Mouse (Mus musculus) embryonic facial prominence, embryonic 15.5 days (tissue): ENCODE measurements around the gene Gnaz. TPM values are rescaled to one million over a fixed set of nuclear protein-coding genes. Genes with fewer than 3 reads are reported as not detected.

Experiments used
- ATAC-seq: fragments of 200-750 bp; cut with Nextera tagmentation; 2 replicates; pipeline ENCODE4 v1.8.0; 2017; ENCODE audit warnings: low read depth, moderate TSS enrichment; ENCODE audit not compliant: insufficient number of reproducible peaks, low FRiP score, low TSS enrichment
- H3K27ac ChIP-seq: fragments of 300-500 bp; sonication (generic); replicated peaks from 2 replicates; pipeline ENCODE4 v1.5.1; 2015; ENCODE audit warnings: mild to moderate bottlenecking, inconsistent platforms
- H3K27me3 ChIP-seq: fragments of 300-500 bp; sonication (generic); 2 replicates; pipeline ENCODE4 v1.6.1; 2015; ENCODE audit warnings: inconsistent platforms
- H3K36me3 ChIP-seq: fragments of 300-500 bp; sonication (generic); 2 replicates; pipeline ENCODE4 v1.6.1; 2015; ENCODE audit warnings: mild to moderate bottlenecking, inconsistent platforms
- H3K4me1 ChIP-seq: fragments of 300-500 bp; sonication (generic); 2 replicates; pipeline ENCODE4 v1.6.1; 2015; ENCODE audit warnings: inconsistent platforms
- H3K4me2 ChIP-seq: fragments of 300-500 bp; sonication (generic); replicated peaks from 2 replicates; pipeline ENCODE4 v1.6.1; 2015; ENCODE audit warnings: mild to moderate bottlenecking, inconsistent platforms
- H3K4me3 ChIP-seq: fragments of 300-500 bp; sonication (generic); replicated peaks from 2 replicates; pipeline ENCODE4 v1.5.1; 2015; ENCODE audit warnings: mild to moderate bottlenecking, inconsistent platforms
- H3K9ac ChIP-seq: fragments of 300-500 bp; sonication (generic); 2 replicates; pipeline ENCODE4 v1.6.1; 2015; ENCODE audit warnings: inconsistent platforms
- H3K9me3 ChIP-seq: fragments of 300-500 bp; sonication (generic); replicated peaks from 2 replicates; pipeline ENCODE4 v1.6.1; 2016; ENCODE audit warnings: inconsistent platforms
- WGBS: fragments of 180-500 bp; shearing (Covaris S2); methylation state at CpG from one replicate; pipeline ENCODE4 v1.1.7; 2015; 5-methylcytosine and 5-hydroxymethylcytosine counted together
- polyA plus RNA-seq: library from polyadenylated mRNA; unstranded; fragments of >200 nt; fragmentation: Nextera tagmentation; extraction: Ambion mirVana; gene quantifications from 2 replicates; pipeline ENCODE4 v1.2.1, GENCODE M21; 2015

Gnaz gene
- polyA plus RNA-seq, 1 experiment from 2014 or later = 5.8 TPM

GRCm38 (mm10) chr10:74932487-74932886, 34.5 kb upstream of the Gnaz start:
- H3K4me1 ChIP-seq = no peaks in the 10 kb centered on the region
- no peak overlapping the region for H3K4me2 ChIP-seq
- ATAC-seq = no peak
- no peaks in the 10 kb centered on the region for H3K9me3 ChIP-seq
- H3K36me3 ChIP-seq = no peaks in the 10 kb centered on the region
- H3K4me3 ChIP-seq = no peak overlapping the region
- no peak overlapping the region for H3K27ac ChIP-seq
- H3K27me3 ChIP-seq = no peaks in the 10 kb centered on the region
- no peak overlapping the region for H3K9ac ChIP-seq
- 78% methylated on average over 6 of the region's 6 CpGs for whole genome bisulfite sequencing

GRCm38 (mm10) chr10:74933548-74934190, 33.3 kb upstream of the Gnaz start:
- H3K27ac ChIP-seq = no peak overlapping the region
- H3K4me3 ChIP-seq = no peak overlapping the region
- H3K36me3 ChIP-seq = no peaks in the 10 kb centered on the region
- no peak for ATAC-seq
- no peaks in the 10 kb centered on the region for H3K9me3 ChIP-seq
- no peaks in the 10 kb centered on the region for H3K27me3 ChIP-seq
- 80% methylated on average over 19 of the region's 19 CpGs for WGBS
- no peak overlapping the region for H3K4me2 ChIP-seq
- H3K4me1 ChIP-seq = no peaks in the 10 kb centered on the region
- H3K9ac ChIP-seq = no peak overlapping the region

DNA sequence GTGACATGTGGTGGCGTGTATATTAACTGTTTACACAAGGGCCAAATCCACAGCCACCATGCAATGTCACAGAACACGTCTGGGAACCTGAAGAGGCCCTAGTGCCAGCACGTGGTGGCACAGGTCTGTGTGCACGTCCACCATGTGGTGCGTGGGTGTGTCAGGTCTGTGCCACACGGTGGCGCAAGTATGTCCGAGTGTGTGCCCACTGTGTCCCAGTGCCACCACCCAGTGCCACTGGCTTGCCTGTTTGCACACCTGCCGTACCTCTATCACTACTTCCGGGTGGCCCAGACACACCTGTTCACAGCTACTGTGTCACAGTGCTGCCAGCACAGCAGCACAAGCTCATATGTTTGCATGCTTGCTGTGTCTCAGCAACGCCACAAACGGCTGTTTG, 32.5 kb upstream of the Gnaz start:
- no peak for ATAC-seq
- WGBS = 71% methylated on average over 12 of the region's 12 CpGs
- no peak overlapping the region for H3K4me2 ChIP-seq
- H3K27ac ChIP-seq = no peak overlapping the region
- H3K36me3 ChIP-seq = no peaks in the 10 kb centered on the region
- H3K4me3 ChIP-seq = no peak overlapping the region
- no peaks in the 10 kb centered on the region for H3K9me3 ChIP-seq
- no peak overlapping the region for H3K9ac ChIP-seq
- no peaks in the 10 kb centered on the region for H3K27me3 ChIP-seq
- H3K4me1 ChIP-seq = no peaks in the 10 kb centered on the region

DNA sequence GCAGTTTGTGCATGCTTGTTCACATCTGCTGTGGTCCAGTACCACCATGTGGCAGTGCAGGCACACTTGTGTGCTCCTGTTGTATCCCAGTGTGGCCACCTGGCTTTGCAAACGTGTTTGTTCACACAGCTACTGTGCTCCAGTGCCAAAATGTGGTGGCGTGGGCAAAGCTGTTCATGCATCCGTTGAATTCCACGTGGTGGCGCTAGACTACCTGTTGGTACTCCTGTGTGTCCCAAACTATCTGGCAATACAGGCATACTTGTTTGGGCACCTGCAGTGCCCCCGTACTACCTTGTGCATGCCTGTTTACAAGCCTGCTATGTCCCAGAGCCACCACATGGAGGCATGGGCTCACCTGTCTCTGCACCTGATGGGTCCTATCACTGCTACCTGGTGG, 32.0 kb upstream of the Gnaz start:
- WGBS = 30% methylated on average over 6 of the region's 6 CpGs
- Histone ChIP-seq H3K4me1 (no peaks in the 10 kb centered on the region), H3K27ac (no peak overlapping the region), H3K4me2 (no peak overlapping the region), H3K36me3 (no peaks in the 10 kb centered on the region), H3K9me3 (no peaks in the 10 kb centered on the region), H3K4me3 (no peak overlapping the region), H3K27me3 (no peaks in the 10 kb centered on the region), H3K9ac (no peak overlapping the region)
- ATAC-seq = no peak

DNA sequence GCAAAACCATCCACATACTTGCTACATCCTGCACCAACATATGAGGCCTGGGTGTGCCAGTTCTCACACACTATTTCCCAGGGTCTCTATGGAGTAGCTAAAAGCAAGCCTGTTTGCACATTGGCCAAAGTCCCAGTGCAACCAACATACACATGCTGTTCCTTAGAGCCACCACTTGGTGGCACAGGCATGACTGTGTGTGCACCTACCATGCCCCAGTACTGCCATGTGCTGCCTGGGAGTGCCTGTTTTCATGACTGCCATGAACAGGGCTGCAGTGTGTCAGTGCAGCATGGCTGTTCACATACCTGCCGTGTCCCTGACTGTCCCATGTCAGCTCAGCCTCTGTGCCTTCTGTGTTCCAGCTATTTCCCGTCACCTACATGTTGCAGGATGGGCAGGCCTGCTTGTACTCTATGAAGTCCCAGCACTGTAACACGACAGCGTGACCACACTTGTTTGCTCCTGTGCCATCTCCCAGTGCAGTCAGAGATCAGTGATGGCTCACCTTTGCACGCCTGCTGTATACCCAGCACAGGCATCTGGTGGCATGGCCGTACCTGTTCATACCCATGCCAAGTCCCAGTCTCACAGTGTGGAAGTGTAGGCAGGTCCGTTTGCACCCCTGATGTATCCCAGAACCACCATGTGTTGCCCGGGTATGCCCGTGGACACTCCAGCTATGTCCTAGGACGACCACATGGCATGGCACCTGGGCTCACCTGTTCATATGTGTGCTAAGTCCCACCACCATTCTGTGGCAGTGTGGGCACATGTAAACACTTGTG, 29.8 kb upstream of the Gnaz start:
- Histone ChIP-seq H3K9ac (no peak overlapping the region), H3K9me3 (no peaks in the 10 kb centered on the region), H3K27me3 (no peaks in the 10 kb centered on the region), H3K4me2 (no peak overlapping the region), H3K36me3 (no peaks in the 10 kb centered on the region), H3K27ac (no peak overlapping the region), H3K4me3 (no peak overlapping the region), H3K4me1 (no peaks in the 10 kb centered on the region)
- 77% methylated on average over 10 of the region's 10 CpGs for WGBS
- ATAC-seq = no peak

DNA sequence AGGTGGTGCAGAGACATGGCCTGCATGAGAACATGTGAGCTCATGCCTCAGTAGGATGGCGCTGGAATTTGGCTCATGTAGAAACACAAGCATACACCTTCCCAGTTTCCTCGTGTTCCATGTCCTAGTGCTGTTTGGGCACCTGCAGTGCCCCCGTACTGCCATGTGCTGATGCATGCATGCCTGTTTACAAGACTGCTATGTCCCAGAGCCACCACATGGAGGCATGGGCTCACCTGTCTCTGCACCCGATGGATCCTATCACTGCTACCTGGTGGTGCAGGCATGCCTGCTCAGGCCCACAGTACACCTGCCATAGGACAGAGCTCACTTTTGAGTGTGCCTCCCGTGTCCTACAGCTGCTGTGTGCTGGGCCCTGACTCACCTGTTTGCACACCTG, 28.6 kb upstream of the Gnaz start:
- no peak overlapping the region for H3K27ac ChIP-seq
- WGBS = 56% methylated on average over 5 of the region's 5 CpGs
- H3K27me3 ChIP-seq = no peaks in the 10 kb centered on the region
- H3K9ac ChIP-seq = no peak overlapping the region
- H3K4me3 ChIP-seq = no peak overlapping the region
- H3K4me2 ChIP-seq = no peak overlapping the region
- no peaks in the 10 kb centered on the region for H3K36me3 ChIP-seq
- no peak for ATAC-seq
- no peaks in the 10 kb centered on the region for H3K9me3 ChIP-seq
- no peaks in the 10 kb centered on the region for H3K4me1 ChIP-seq

GRCm38 (mm10) chr10:74939300-74939699, 27.7 kb upstream of the Gnaz start:
- no peak for ATAC-seq
- Histone ChIP-seq H3K4me2 (no peak overlapping the region), H3K27me3 (no peaks in the 10 kb centered on the region), H3K36me3 (no peaks in the 10 kb centered on the region), H3K9ac (no peak overlapping the region), H3K4me1 (no peaks in the 10 kb centered on the region), H3K9me3 (no peaks in the 10 kb centered on the region), H3K4me3 (no peak overlapping the region), H3K27ac (no peak overlapping the region)
- 53% methylated on average over 3 of the region's 3 CpGs for WGBS

DNA sequence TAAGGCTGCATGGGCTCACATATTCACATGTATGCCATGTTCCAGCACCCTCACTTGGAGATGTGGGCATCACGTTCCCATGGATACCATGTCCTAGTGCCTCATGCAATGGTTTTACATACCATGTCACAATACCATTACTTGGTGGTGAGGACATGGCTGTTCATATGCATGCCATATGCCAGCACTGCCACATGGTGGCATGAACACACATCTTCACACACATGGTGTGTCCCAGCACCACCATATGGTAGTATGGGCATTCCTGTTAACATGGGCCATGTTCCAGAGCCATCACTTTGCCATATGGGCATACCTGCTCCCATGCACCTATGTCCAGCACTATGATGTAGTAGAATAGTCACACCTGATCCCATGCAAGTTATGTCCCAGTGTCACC, 26.2 kb upstream of the Gnaz start:
- Histone ChIP-seq H3K9ac (no peak overlapping the region), H3K36me3 (no peaks in the 10 kb centered on the region)
- no peak for ATAC-seq

GRCm38 (mm10) chr10:74952830-74953443, 14.0 kb upstream of the Gnaz start:
- H3K4me2 ChIP-seq = no peak overlapping the region

More for the DNA sequence above, 26.2 kb upstream of the Gnaz start:
- 82% methylated on average over 1 of the region's 1 CpGs for WGBS
- Histone ChIP-seq H3K4me3 (no peak overlapping the region), H3K4me2 (no peak overlapping the region), H3K27ac (no peak overlapping the region), H3K27me3 (no peaks in the 10 kb centered on the region), H3K9me3 (no peaks in the 10 kb centered on the region), H3K4me1 (no peaks in the 10 kb centered on the region)

GRCm38 (mm10) chr10:74964380-74964779, 2.6 kb upstream of the Gnaz start:
- Histone ChIP-seq H3K9me3 (no peaks in the 10 kb centered on the region), H3K36me3 (no peaks in the 10 kb centered on the region), H3K27ac (no peak overlapping the region), H3K4me3 (no peak overlapping the region), H3K4me2 (no peak overlapping the region), H3K4me1 (peaks cover 14% of the 10 kb centered on the region), H3K27me3 (peaks cover 28% of the 10 kb centered on the region), H3K9ac (no peak overlapping the region)
- ATAC-seq = no peak
- WGBS = 67% methylated on average over 1 of the region's 1 CpGs

More at GRCm38 (mm10) chr10:74952830-74953443, 14.0 kb upstream of the Gnaz start:
- ATAC-seq = peak; percentile 71
- no peak overlapping the region for H3K27ac ChIP-seq
- H3K9me3 ChIP-seq = no peaks in the 10 kb centered on the region
- no peaks in the 10 kb centered on the region for H3K27me3 ChIP-seq
- whole genome bisulfite sequencing = 30% methylated on average over 9 of the region's 9 CpGs
- H3K36me3 ChIP-seq = no peaks in the 10 kb centered on the region
- no peak overlapping the region for H3K9ac ChIP-seq
- no peak overlapping the region for H3K4me3 ChIP-seq
- peaks cover 6% of the 10 kb centered on the region; the same call in 1 of the 2 replicates for H3K4me1 ChIP-seq

DNA sequence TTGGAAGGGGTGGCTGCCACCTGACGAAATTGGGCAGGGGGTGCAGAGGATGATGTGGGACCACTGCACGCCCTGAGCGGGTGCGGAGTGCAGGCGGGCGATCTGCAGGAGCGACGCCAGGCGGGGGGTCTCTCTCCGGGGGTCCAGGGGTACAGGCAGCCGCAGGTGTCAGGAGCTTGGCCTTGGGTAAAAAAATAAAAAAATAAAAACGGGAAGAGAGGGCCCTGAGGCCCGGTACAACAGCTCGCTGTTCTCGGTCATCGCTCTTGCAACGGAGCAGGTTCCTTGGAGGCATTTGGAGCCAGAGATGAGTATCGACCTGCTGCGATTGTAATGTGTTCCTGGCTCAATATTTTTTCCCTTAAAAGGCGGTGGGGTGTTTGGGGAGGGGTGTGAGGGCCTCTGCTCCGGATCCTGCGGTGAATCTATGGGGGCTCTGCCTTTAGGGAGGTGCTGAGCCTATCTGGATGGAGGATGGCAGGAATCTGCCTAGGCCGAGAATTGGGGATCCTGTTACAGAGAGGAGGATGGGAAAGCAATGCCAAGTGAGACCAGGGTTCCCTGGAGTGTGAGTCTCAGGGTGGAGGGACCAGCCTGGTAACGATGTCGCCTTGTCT, 782 bp downstream of the Gnaz start:
- peak; percentile 1; the same call in 1 of the 2 replicates for ATAC-seq
- peaks cover 14% of the 10 kb centered on the region for H3K4me1 ChIP-seq
- H3K4me3 ChIP-seq = peak overlapping the region; percentile 68
- peak overlapping the region; percentile 23 for H3K9ac ChIP-seq
- H3K27ac ChIP-seq = no peak overlapping the region
- peaks cover 28% of the 10 kb centered on the region for H3K27me3 ChIP-seq
- no peaks in the 10 kb centered on the region for H3K9me3 ChIP-seq
- WGBS = 4% methylated on average over 25 of the region's 25 CpGs
- no peaks in the 10 kb centered on the region for H3K36me3 ChIP-seq
- peak overlapping the region; percentile 96 for H3K4me2 ChIP-seq
